Mouse (Mus musculus) ES-Bruce4 (cell line): ENCODE measurements around the gene Kctd5.

Experiments
- CTCF ChIP-seq: IDR thresholded peaks from one replicate; pipeline ENCODE4 v1.8.1; 2011; ENCODE audit warnings: low read depth, low read length
- EP300 ChIP-seq: IDR thresholded peaks from 2 replicates; pipeline ENCODE4 v1.6.1; 2011; ENCODE audit warnings: low read depth, low read length; ENCODE audit not compliant: insufficient read depth
- POLR2A ChIP-seq: IDR thresholded peaks from one replicate; pipeline ENCODE4 v1.8.1; 2011; ENCODE audit warnings: low read length; ENCODE audit not compliant: insufficient read depth

GRCm38 (mm10) chr17:24021375-24022199, 51.7 kb downstream of the Kctd5 start:
- TF ChIP-seq POLR2A (no peak), CTCF (no peak), EP300 (peak; percentile 67; the same call in 1 of the 2 replicates)
